ENCODE assay signal across 8 mouse cellular contexts in genomic region chr3:82074201-82074851, GRCm38 (mm10). TPM values are rescaled to one million over a fixed set of nuclear protein-coding genes. Genes with fewer than 3 reads are reported as not detected.
DNase-seq lines count a peak whose midpoint lies in the region; ATAC-seq and TF ChIP-seq lines count a peak whose summit lies in the region.

TSS of gene Gucy1b1 (minus strand) at chr3:82074689.

- ATAC-seq in inflammation-experienced regulatory T-cells, adult 6 months = peak; percentile 97

- intact Hi-C loops in gastrocnemius, postnatal 36 days (cut with DNase I) = no loop called here
- intact Hi-C loops in left cerebral cortex, adult 2 months (cut with DNase I) = loop anchor here (2.0 kb wide), 1 partner anchor 70 kb away; the partner anchor contains the start of gene Gucy1a1

- DNase-seq in adrenal gland, adult 8-10 months = peak; percentile 29
- DNase-seq in embryo, embryonic 10.5 days (ENCODE audit: low spot score) = peak; percentile 85
- peak; percentile 29 to 49 for DNase-seq in gastrocnemius, postnatal 36 days
- peak; percentile 83 to 86 for DNase-seq in left cerebral cortex, adult 2 months (ENCODE audit: extremely low spot score in 1 of 2, low spot score in 2 of 2)
- peak; percentile 82 for DNase-seq in lung, postnatal 36 days
- DNase-seq in retina, postnatal 7 days (ENCODE audit: low read depth, low spot score) = peak; percentile 61
- peak; percentile 47 for DNase-seq in urinary bladder, postnatal 14 days (ENCODE audit: low spot score)

- no peak; the same call in 1 of the 2 replicates for TF ChIP-seq CTCF in left cerebral cortex, adult 2 months (IDR thresholded peaks at IDR 0.05)

- H3K4me3 ChIP-seq in left cerebral cortex, adult 2 months = peak within 1 kb of the TSS; percentile 83

- H3K27ac ChIP-seq in left cerebral cortex, adult 2 months = peak within 1 kb of the TSS; percentile 95

RNA-seq across cellular contexts. Expression of gene Gucy1b1, which starts in this region (rescaled TPM):
- 10 to 100 TPM in 3 of 4 experiments, 1 to 10 TPM in 1; 8.1 to 12.4 (median 10.6) TPM for total RNA-seq in adrenal gland, adult 8-10 months (2022)
- total RNA-seq in gastrocnemius, postnatal 36 days (2021) = 1 to 10 TPM; 3.9 to 4.2 TPM
- 1 to 10 TPM; 2.9 to 6.3 (median 4.3) TPM for polyA plus RNA-seq in inflammation-experienced regulatory T-cells, adult 6 months (2017; shearing (Covaris generic))
- total RNA-seq in left cerebral cortex, adult 2 months (2021) = 100 to 1,000 TPM; 160 to 163 TPM

Comparison
In these comparisons a context has a peak if more than half of its experiments do, and no peak if none do; other contexts are left out.
1. Peak in every context shown above with its lines: DNase-seq, ATAC-seq, H3K4me3 ChIP-seq and H3K27ac ChIP-seq.
2. RNA of gene Gucy1b1 (total RNA-seq): 160 to 163 TPM in left cerebral cortex, adult 2 months; 8.1 to 12.4 TPM in adrenal gland, adult 8-10 months and 3.9 to 4.2 TPM in gastrocnemius, postnatal 36 days; every median in the first group is over 10 times any median in the second.
3. DNase-seq: peak in every context shown above with its lines; median percentile 85 in embryo, embryonic 10.5 days; 84 in left cerebral cortex, adult 2 months; 82 in lung, postnatal 36 days; 61 in retina, postnatal 7 days; 47 in urinary bladder, postnatal 14 days; 39 in gastrocnemius, postnatal 36 days; 29 in adrenal gland, adult 8-10 months.